Mouse (Mus musculus): ENCODE measurements around the gene Mycbpap. TPM values are rescaled to one million over a fixed set of nuclear protein-coding genes. Genes with fewer than 3 reads are reported as not detected.

Mycbpap gene
- polyA plus RNA-seq, 1 experiment from 2014 or later, result 4.8 TPM

DNA sequence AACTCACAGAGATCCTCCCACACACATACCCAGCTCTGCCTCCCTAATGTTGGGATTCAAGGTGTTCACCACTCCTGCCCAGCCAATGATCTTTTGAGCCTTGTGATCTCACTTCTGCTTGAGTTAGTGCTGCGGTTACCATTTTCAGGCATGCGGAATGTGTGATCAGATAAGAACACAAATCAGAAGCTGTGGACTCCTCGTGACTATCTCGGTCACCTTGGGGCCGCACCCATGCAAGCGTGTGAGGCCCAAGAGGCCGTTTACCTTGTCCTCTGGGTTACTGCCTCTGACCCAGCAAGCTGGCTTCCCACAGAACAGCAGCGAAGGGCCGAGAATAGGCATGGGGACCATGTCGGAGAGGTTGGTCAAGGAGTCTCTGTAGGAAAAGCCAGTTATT is 12.6 kb downstream of the Mycbpap start:
- H3K27ac ChIP-seq (ENCODE audit: low read depth, low read length), result no peak overlapping the region
- H3K4me1 ChIP-seq (replicated peaks; ENCODE audit: control insufficient read depth, insufficient read depth, low read length), result no peaks in the 10 kb centered on the region
- ATAC-seq (replicated peaks; ENCODE audit: low FRiP score), result no peak
- H3K9me3 ChIP-seq (ENCODE audit: control insufficient read depth, low read length), result no peaks in the 10 kb centered on the region
- H3K9ac ChIP-seq (ENCODE audit: low read length), result no peak overlapping the region
- DNase-seq (ENCODE audit: low spot score), result no peak
- no peaks in the 10 kb centered on the region for H3K36me3 ChIP-seq (ENCODE audit: control insufficient read depth, insufficient read depth, low read length)
- H3K4me2 ChIP-seq (ENCODE audit: low read depth, low read length, severe bottlenecking), result no peak overlapping the region
- H3K27me3 ChIP-seq (ENCODE audit: control insufficient read depth, insufficient read depth, low read length), result no peaks in the 10 kb centered on the region
- H3K4me3 ChIP-seq (ENCODE audit: low read depth, low read length), result no peak overlapping the region
- 93% methylated on average over 10 of the region's 10 CpGs for WGBS

GRCm38 (mm10) chr11:94501482-94501881 is 20.1 kb downstream of the Mycbpap start:
- no peak overlapping the region for H3K27ac ChIP-seq (ENCODE audit: low read depth, low read length)
- H3K4me2 ChIP-seq (ENCODE audit: low read depth, low read length, severe bottlenecking), result no peak overlapping the region
- ATAC-seq (replicated peaks; ENCODE audit: low FRiP score) (no peak), DNase-seq (ENCODE audit: low spot score) (no peak)
- H3K9me3 ChIP-seq (ENCODE audit: control insufficient read depth, low read length), result no peaks in the 10 kb centered on the region
- H3K4me3 ChIP-seq (ENCODE audit: low read depth, low read length), result no peak overlapping the region
- WGBS, result 90% methylated on average over 8 of the region's 8 CpGs
- peaks cover 13% of the 10 kb centered on the region for H3K4me1 ChIP-seq (replicated peaks; ENCODE audit: control insufficient read depth, insufficient read depth, low read length)
- H3K27me3 ChIP-seq (ENCODE audit: control insufficient read depth, insufficient read depth, low read length), result peaks cover 8% of the 10 kb centered on the region; the same call in 1 of the 2 replicates
- no peaks in the 10 kb centered on the region for H3K36me3 ChIP-seq (ENCODE audit: control insufficient read depth, insufficient read depth, low read length)
- no peak overlapping the region for H3K9ac ChIP-seq (ENCODE audit: low read length)

GRCm38 (mm10) chr11:94500362-94500761 is 21.2 kb downstream of the Mycbpap start:
- H3K4me3 ChIP-seq (ENCODE audit: low read depth, low read length), result no peak overlapping the region
- WGBS, result 25% methylated on average over 8 of the region's 8 CpGs
- peaks cover 13% of the 10 kb centered on the region for H3K4me1 ChIP-seq (replicated peaks; ENCODE audit: control insufficient read depth, insufficient read depth, low read length)
- ATAC-seq (replicated peaks; ENCODE audit: low FRiP score) (no peak), DNase-seq (ENCODE audit: low spot score) (no peak)
- no peak overlapping the region for H3K27ac ChIP-seq (ENCODE audit: low read depth, low read length)
- peaks cover 8% of the 10 kb centered on the region; the same call in 1 of the 2 replicates for H3K27me3 ChIP-seq (ENCODE audit: control insufficient read depth, insufficient read depth, low read length)
- H3K9me3 ChIP-seq (ENCODE audit: control insufficient read depth, low read length), result no peaks in the 10 kb centered on the region
- H3K36me3 ChIP-seq (ENCODE audit: control insufficient read depth, insufficient read depth, low read length), result no peaks in the 10 kb centered on the region
- no peak overlapping the region for H3K9ac ChIP-seq (ENCODE audit: low read length)
- H3K4me2 ChIP-seq (ENCODE audit: low read depth, low read length, severe bottlenecking), result no peak overlapping the region

- Histone ChIP-seq H3K4me3 (ENCODE audit: low read depth, low read length) (peak within 1 kb of the TSS; percentile 27), H3K27ac (ENCODE audit: low read depth, low read length) (no peak within 1 kb of the TSS), H3K4me2 (ENCODE audit: low read depth, low read length, severe bottlenecking) (peak within 1 kb of the TSS; percentile 58), H3K9me3 (ENCODE audit: control insufficient read depth, low read length) (no peaks in the 10 kb centered on the region), H3K36me3 (ENCODE audit: control insufficient read depth, insufficient read depth, low read length) (no peaks in the 10 kb centered on the region), H3K27me3 (ENCODE audit: control insufficient read depth, insufficient read depth, low read length) (peaks cover 8% of the 10 kb centered on the region; the same call in 1 of the 2 replicates), H3K9ac (ENCODE audit: low read length) (peak within 1 kb of the TSS; percentile 37; the same call in 1 of the 2 replicates), H3K4me1 (replicated peaks; ENCODE audit: control insufficient read depth, insufficient read depth, low read length) (peaks cover 13% of the 10 kb centered on the region)
- under 1% methylated on average over 22 of the region's 26 CpGs for WGBS
- ATAC-seq (replicated peaks; ENCODE audit: low FRiP score) (no peak), DNase-seq (ENCODE audit: low spot score) (peak; percentile 64)
Observed at GRCm38 (mm10) chr11:94499661-94500152, 21.8 kb downstream of the Mycbpap start, which contains the start of gene Epn3. TSS of gene Epn3 (minus strand) at chr11:94499974.

- Histone ChIP-seq H3K4me1 (replicated peaks; ENCODE audit: control insufficient read depth, insufficient read depth, low read length) (peaks cover 13% of the 10 kb centered on the region), H3K4me2 (ENCODE audit: low read depth, low read length, severe bottlenecking) (peak overlapping the region; percentile 58), H3K27me3 (ENCODE audit: control insufficient read depth, insufficient read depth, low read length) (peaks cover 8% of the 10 kb centered on the region; the same call in 1 of the 2 replicates), H3K4me3 (ENCODE audit: low read depth, low read length) (no peak overlapping the region), H3K27ac (ENCODE audit: low read depth, low read length) (no peak overlapping the region), H3K9ac (ENCODE audit: low read length) (0 out of 2 replicates have a peak overlapping the region, but pooled peaks have one; percentile 12), H3K36me3 (ENCODE audit: control insufficient read depth, insufficient read depth, low read length) (no peaks in the 10 kb centered on the region), H3K9me3 (ENCODE audit: control insufficient read depth, low read length) (no peaks in the 10 kb centered on the region)
- 14% methylated on average over 2 of the region's 2 CpGs for WGBS
- ATAC-seq (replicated peaks; ENCODE audit: low FRiP score) (peak; percentile 36; the same call in 1 of the 2 replicates), DNase-seq (ENCODE audit: low spot score) (no peak)
Observed at GRCm38 (mm10) chr11:94499035-94499434, 22.5 kb downstream of the Mycbpap start.

GRCm38 (mm10) chr11:94498093-94498996 is 23.2 kb downstream of the Mycbpap start:
- peak; percentile 53 for DNase-seq (ENCODE audit: low spot score)
- H3K4me2 ChIP-seq (ENCODE audit: low read depth, low read length, severe bottlenecking), result no peak overlapping the region
- no peak for ATAC-seq (replicated peaks; ENCODE audit: low FRiP score)
- H3K4me3 ChIP-seq (ENCODE audit: low read depth, low read length), result no peak overlapping the region
- H3K9me3 ChIP-seq (ENCODE audit: control insufficient read depth, low read length), result no peaks in the 10 kb centered on the region
- 17% methylated on average over 19 of the region's 19 CpGs for WGBS
- H3K36me3 ChIP-seq (ENCODE audit: control insufficient read depth, insufficient read depth, low read length), result no peaks in the 10 kb centered on the region
- no peak overlapping the region for H3K27ac ChIP-seq (ENCODE audit: low read depth, low read length)
- 0 out of 2 replicates have a peak overlapping the region, but pooled peaks have one; percentile 12 for H3K9ac ChIP-seq (ENCODE audit: low read length)
- H3K27me3 ChIP-seq (ENCODE audit: control insufficient read depth, insufficient read depth, low read length), result peaks cover 8% of the 10 kb centered on the region; the same call in 1 of the 2 replicates
- H3K4me1 ChIP-seq (replicated peaks; ENCODE audit: control insufficient read depth, insufficient read depth, low read length), result peaks cover 13% of the 10 kb centered on the region

DNA sequence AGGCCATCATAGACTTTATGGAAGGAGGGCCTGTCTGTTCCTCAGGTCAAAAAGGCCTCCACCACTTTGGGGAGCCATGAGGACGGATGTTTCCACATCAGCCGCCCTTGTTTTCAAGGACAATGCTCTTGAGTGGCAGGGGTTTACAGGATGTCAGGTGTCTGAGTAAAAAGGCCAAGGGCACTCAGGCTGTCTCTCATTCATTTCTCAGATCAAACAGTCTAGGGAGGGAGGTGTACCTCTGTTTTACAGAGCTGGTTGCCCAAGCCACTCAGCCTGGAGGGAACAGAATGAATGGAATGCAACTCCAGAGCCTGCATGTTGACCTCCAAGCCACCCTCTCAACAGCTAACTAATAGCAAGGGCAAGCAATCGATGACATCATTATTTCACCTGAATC is 26.1 kb downstream of the Mycbpap start:
- no peak overlapping the region for H3K27ac ChIP-seq (ENCODE audit: low read depth, low read length)
- H3K27me3 ChIP-seq (ENCODE audit: control insufficient read depth, insufficient read depth, low read length), result peaks cover 19% of the 10 kb centered on the region
- ATAC-seq (replicated peaks; ENCODE audit: low FRiP score) (no peak), DNase-seq (ENCODE audit: low spot score) (peak; percentile 43)
- H3K4me3 ChIP-seq (ENCODE audit: low read depth, low read length), result no peak overlapping the region
- peaks cover 16% of the 10 kb centered on the region for H3K4me1 ChIP-seq (replicated peaks; ENCODE audit: control insufficient read depth, insufficient read depth, low read length)
- no peak overlapping the region for H3K4me2 ChIP-seq (ENCODE audit: low read depth, low read length, severe bottlenecking)
- no peaks in the 10 kb centered on the region for H3K9me3 ChIP-seq (ENCODE audit: control insufficient read depth, low read length)
- H3K9ac ChIP-seq (ENCODE audit: low read length), result no peak overlapping the region
- WGBS, result 83% methylated on average over 3 of the region's 3 CpGs
- no peaks in the 10 kb centered on the region for H3K36me3 ChIP-seq (ENCODE audit: control insufficient read depth, insufficient read depth, low read length)

DNA sequence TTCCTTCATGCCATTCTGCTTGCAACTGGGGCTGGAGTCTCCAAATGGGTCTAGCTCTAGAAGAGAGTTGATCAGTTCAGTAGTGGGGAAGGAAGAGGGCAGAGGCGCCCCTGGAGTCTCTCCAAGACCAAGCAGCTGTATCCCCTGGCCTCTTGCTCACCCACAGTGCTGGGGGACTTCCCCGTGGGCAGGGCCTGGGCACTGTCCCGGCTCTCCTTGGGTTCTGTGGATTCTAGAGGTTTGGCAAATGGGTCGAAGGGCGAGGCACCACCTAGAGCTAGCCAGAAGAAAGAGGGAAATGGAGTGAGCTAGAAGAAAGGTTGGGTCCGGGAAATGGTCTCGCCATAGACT is 29.8 kb downstream of the Mycbpap start:
- H3K27ac ChIP-seq (ENCODE audit: low read depth, low read length), result no peak overlapping the region
- peak overlapping the region; percentile 89; the same call in 1 of the 2 replicates for H3K4me2 ChIP-seq (ENCODE audit: low read depth, low read length, severe bottlenecking)
- peaks cover 10% of the 10 kb centered on the region for H3K27me3 ChIP-seq (ENCODE audit: control insufficient read depth, insufficient read depth, low read length)
- 65% methylated on average over 7 of the region's 7 CpGs for WGBS
- no peaks in the 10 kb centered on the region for H3K36me3 ChIP-seq (ENCODE audit: control insufficient read depth, insufficient read depth, low read length)
- peak; percentile 49 for DNase-seq (ENCODE audit: low spot score)
- H3K9ac ChIP-seq (ENCODE audit: low read length), result no peak overlapping the region; the same call in 1 of the 2 replicates
- no peaks in the 10 kb centered on the region for H3K9me3 ChIP-seq (ENCODE audit: control insufficient read depth, low read length)
- H3K4me3 ChIP-seq (ENCODE audit: low read depth, low read length), result no peak overlapping the region
- no peak for ATAC-seq (replicated peaks; ENCODE audit: low FRiP score)
- H3K4me1 ChIP-seq (replicated peaks; ENCODE audit: control insufficient read depth, insufficient read depth, low read length), result peaks cover 5% of the 10 kb centered on the region; the same call in 1 of the 2 replicates

All from forebrain, embryonic 11.5 days (tissue).